Mouse (Mus musculus) gastrocnemius, adult 8-10 months (tissue): ENCODE measurements around the gene Nipal1. TPM values are rescaled to one million over a fixed set of nuclear protein-coding genes. Genes with fewer than 3 reads are reported as not detected.

Experiments
- DNase-seq, 2 experiments: peaks; one replicate each; pipeline ENCODE4 v3.0.0; 2022; ENCODE audit warnings: low spot score in 2 of 2
- total RNA-seq, 4 experiments: library from RNA; stranded (reverse); gene quantifications; 2 replicates each; pipeline ENCODE4 v1.2.4; 2022

The Nipal1 gene
- total RNA-seq, 4 experiments from 2014 or later: 0.07 TPM; not detected in 3

- DNase-seq: no peak
Observed at GRCm38 (mm10) chr5:72664854-72665253, 17.3 kb downstream of the Nipal1 start.

DNA sequence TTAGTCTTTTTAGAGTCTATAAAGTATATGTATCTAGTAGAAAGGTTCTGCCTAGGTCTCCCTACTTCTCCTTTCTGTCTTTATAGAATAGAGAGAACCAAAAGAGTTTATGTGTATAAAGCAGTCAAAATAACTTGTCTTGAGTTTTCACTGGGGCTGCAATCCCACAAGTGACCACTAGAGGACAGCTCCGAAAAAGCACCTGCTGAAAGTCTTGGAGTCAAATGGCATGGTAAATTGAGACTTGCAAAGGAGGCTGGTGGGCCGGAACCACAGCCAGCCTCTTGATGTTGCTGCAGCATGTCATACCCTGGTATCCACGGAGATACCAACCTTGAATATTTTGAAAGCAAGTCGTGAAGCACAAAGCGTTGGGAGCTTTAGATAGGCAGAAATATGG is 17.7 kb downstream of the Nipal1 start:
- no peak for DNase-seq

DNA sequence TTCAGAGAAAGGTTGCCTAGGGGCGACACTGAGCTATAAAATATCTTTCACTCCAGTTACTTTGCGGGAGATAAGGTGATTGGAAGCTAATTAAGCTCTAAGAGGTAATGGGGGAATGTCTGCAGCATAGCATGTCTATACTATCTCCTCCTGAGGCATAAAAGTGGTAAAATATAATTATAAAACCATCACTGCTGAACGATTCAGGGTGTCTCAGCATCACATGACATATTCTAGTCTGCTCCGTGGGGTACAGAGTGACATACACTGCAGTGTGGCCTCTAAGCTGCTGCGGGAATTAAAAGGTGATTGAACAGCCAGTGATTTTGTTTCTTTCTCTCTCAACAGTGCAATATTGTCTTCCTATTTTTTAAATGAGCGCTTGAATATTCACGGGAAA is 18.8 kb downstream of the Nipal1 start:
- DNase-seq: no peak

- DNase-seq: no peak
Observed at GRCm38 (mm10) chr5:72668351-72668750, 20.8 kb downstream of the Nipal1 start.

- DNase-seq: no peak
Observed at GRCm38 (mm10) chr5:72671017-72671699, 23.6 kb downstream of the Nipal1 start.

DNA sequence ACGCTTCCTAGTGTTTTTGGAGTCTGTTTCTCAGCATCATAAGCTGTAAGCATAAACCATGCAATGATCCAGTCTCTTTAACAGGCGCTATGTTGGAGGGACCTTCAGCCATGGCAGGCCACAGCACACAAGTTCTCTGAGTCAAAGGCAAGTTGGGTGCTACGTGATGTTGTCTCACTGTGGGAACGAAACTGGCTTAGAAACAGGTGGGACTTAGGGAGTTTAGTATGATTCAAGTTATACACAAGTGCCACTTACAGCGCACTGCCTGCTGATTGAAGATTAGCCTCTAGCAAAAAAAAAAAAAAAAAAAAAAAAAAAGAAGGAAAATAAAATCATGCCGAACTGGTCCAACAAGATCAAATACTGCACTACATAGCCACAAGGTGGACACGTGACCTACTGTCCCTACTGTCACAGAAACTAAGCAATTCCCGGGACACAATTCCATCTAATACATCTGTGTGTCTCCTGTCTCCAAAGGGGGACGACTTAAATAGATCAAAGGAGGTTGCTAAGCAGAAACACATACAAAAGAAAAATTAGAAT is 27.5 kb downstream of the Nipal1 start:
- DNase-seq: no peak

GRCm38 (mm10) chr5:72681451-72681850 is 33.9 kb downstream of the Nipal1 start:
- DNase-seq: no peak

GRCm38 (mm10) chr5:72689556-72689955 is 42.0 kb downstream of the Nipal1 start:
- DNase-seq: no peak

- DNase-seq: no peak
Observed at GRCm38 (mm10) chr5:72690516-72690915, 42.9 kb downstream of the Nipal1 start.

DNA sequence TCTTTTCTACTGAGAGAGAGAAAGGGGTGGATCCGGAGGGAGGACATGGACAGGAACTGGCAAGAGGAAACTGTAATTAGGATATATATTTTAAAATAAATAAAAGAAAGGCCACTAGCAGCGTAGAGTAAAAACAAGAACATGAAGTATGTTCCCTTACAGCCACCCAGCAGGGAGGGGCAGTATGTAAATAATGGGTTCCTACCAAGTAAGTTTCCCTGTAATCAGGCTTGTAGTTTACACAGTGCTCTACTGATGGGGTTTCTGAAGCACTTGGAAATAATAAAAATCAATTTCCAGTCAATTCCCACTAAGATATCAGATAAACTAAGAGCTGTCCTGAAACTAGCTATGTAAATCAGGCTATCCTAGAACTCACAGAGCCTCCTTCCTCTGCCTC is 47.1 kb downstream of the Nipal1 start:
- no peak for DNase-seq

DNA sequence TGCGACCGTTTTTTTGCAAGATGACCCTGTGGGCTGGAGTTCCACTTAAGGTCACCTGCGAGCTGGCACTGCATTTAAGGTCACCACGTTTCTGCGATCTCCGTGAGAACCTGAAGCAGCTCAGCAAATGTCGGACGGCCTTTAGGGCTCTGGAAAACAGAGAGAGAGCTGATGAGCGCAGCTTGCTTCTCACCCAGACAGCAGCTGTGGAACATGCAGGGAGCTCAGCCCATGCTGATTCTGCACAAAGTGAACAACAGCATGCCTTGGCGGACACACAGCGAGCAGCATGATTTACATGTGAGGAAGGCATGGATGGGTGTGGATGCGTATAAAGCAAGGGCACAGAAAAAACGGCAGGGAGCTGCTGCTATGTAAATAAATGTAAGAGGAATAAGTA is 48.9 kb downstream of the Nipal1 start:
- DNase-seq: no peak

GRCm38 (mm10) chr5:72698343-72698742 is 50.7 kb downstream of the Nipal1 start:
- no peak for DNase-seq

GRCm38 (mm10) chr5:72698818-72699499 is 51.4 kb downstream of the Nipal1 start:
- no peak for DNase-seq

GRCm38 (mm10) chr5:72699500-72699818 is 51.9 kb downstream of the Nipal1 start:
- no peak for DNase-seq

GRCm38 (mm10) chr5:72702202-72702601 is 54.6 kb downstream of the Nipal1 start:
- DNase-seq: no peak

DNA sequence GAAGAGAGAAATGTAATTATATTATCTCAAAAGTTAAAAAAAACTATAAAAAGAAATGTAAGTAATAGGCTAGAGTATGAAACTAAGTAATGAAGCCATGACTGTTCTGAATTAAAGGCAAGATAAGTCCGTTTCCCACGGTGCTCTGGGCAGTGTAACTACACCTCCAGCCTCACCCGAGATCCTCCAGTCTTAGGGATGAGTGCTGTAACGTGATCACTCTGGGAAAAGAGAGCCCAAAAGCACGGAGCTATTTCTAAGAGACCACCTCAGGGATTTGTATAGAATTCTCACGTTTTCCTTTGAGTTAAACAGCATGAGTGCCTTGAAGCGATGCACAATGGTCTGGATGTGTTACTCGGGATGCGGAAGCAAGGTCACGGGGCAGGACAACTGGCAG is 58.5 kb downstream of the Nipal1 start:
- no peak for DNase-seq

GRCm38 (mm10) chr5:72706722-72707121 is 59.1 kb downstream of the Nipal1 start:
- DNase-seq: no peak

DNA sequence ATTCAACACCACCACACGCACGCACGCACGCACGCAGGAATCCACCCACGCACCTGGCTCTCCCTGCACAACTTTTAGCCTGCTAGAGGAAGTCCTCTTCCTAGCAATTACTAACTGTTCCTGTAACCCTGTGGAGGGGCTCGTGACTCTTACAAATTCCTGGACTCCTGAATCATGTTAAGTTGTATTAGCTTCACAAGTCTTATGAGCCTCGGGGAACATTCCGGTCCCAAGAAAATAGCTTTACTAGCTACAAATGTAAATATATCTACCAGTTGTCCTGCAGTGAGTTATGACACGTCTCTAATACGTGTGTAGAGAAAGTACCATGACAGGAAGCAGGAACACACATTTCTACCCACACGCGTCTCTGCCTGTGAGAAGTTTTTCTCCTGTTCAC is 61.9 kb downstream of the Nipal1 start:
- DNase-seq: no peak

- no peak for DNase-seq
Observed at GRCm38 (mm10) chr5:72709976-72710375, 62.4 kb downstream of the Nipal1 start.

DNA sequence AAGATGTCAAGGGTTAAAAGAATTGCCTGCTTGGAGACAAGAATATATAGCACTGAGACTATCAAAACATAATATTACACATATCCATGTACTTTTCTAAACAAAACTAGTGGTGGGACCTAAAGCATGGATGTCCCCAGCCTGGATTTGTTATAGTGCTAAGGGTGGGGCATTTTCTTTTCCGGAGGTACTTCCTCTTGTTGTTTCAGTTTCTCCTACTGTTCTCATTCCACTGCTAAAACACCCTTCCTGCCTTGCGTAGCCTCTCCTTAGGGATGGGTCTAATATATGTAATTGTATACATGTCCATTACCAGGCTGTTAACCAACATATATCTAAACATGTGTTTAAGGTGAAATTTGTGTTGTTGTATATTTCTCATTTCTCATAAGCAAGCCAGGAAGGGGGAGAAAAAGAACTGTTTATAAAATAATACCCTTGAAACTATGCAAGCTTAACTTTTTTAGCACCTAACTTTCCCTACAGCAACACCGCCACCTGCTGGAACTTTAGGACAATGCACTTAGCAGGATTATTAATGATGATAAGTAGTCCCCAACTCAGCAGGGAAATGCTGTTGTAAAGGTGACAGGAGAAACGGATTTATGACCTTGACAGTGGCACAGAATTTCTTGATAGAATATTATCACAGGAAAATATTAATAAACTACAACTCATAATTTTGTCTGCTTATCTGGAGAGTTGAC is 63.1 kb downstream of the Nipal1 start:
- peak in 1 of 2 experiments; percentile 18 for DNase-seq

GRCm38 (mm10) chr5:72720587-72720986 is 73.0 kb downstream of the Nipal1 start:
- no peak for DNase-seq
